Mouse (Mus musculus) myocyte (in vitro differentiated cells): ENCODE results near the gene Arhgef19. TPM values are rescaled to one million over a fixed set of nuclear protein-coding genes. Genes with fewer than 3 reads are reported as not detected.

Experiments used
- H3K27me3 ChIP-seq: one replicate; pipeline ENCODE4 v1.6.1; 2011; ENCODE audit not compliant: control insufficient read depth, insufficient read depth, insufficient read length
- H3K36me3 ChIP-seq: one replicate; pipeline ENCODE4 v1.6.1; 2011; ENCODE audit not compliant: control insufficient read depth, insufficient read depth
- H3K4me2 ChIP-seq: one replicate; pipeline ENCODE4 v1.6.1; 2011; ENCODE audit warnings: low read depth, control low read depth
- H3K4me3 ChIP-seq: one replicate; pipeline ENCODE4 v1.5.1; 2011; ENCODE audit warnings: mild to moderate bottlenecking, control low read depth, moderate library complexity
- H3K79me2 ChIP-seq: one replicate; pipeline ENCODE4 v1.6.1; 2011; ENCODE audit not compliant: control insufficient read depth, insufficient read depth
- H3ac ChIP-seq: one replicate; pipeline ENCODE4 v1.6.1; 2011; ENCODE audit not compliant: control insufficient read depth, insufficient read length
- CEBPB ChIP-seq: IDR thresholded peaks from 2 replicates; pipeline ENCODE4 v1.6.1; 2011; ENCODE audit warnings: mild to moderate bottlenecking, moderate library complexity; ENCODE audit not compliant: poor library complexity, insufficient read depth, severe bottlenecking
- E2F4 ChIP-seq: IDR thresholded peaks from one replicate; pipeline ENCODE4 v1.6.1; 2011; ENCODE audit warnings: mild to moderate bottlenecking, control low read depth, moderate library complexity; ENCODE audit not compliant: insufficient read depth
- MAX ChIP-seq: IDR thresholded peaks from one replicate; pipeline ENCODE4 v1.6.1; 2011; ENCODE audit warnings: low read depth, mild to moderate bottlenecking, control low read depth
- MYOD1 ChIP-seq, 3 experiments: IDR thresholded peaks; one replicate each; pipeline ENCODE4 v1.6.1; 2011; ENCODE audit warnings: control low read depth in 2 of 3, low read depth in 2 of 3, mild to moderate bottlenecking in 2 of 3, moderate library complexity in 1 of 3; ENCODE audit not compliant: insufficient read length in 2 of 3, control insufficient read depth in 1 of 3
- MYOG ChIP-seq, 3 experiments: IDR thresholded peaks; one replicate each; pipeline ENCODE4 v1.6.1; 2011; ENCODE audit warnings: control low read depth in 2 of 3, low read depth in 2 of 3, mild to moderate bottlenecking in 2 of 3; ENCODE audit not compliant: insufficient read length in 2 of 3, control insufficient read depth in 1 of 3, insufficient read depth in 1 of 3
- POLR2A ChIP-seq: IDR thresholded peaks from one replicate; pipeline ENCODE4 v1.6.1; 2011; ENCODE audit warnings: low read depth, mild to moderate bottlenecking, control low read depth, moderate library complexity; ENCODE audit not compliant: insufficient read length
- POLR2AphosphoS2 ChIP-seq: IDR thresholded peaks from one replicate; pipeline ENCODE4 v1.6.1; 2011; ENCODE audit warnings: low read depth, control low read depth; ENCODE audit not compliant: insufficient read length
- REST ChIP-seq: IDR thresholded peaks from one replicate; pipeline ENCODE4 v1.6.1; 2011; ENCODE audit warnings: mild to moderate bottlenecking, control low read depth, moderate library complexity; ENCODE audit not compliant: insufficient read depth, insufficient read length
- SRF ChIP-seq: IDR thresholded peaks from one replicate; pipeline ENCODE4 v1.6.1; 2011; ENCODE audit warnings: low read depth; ENCODE audit not compliant: control insufficient read depth, insufficient read length
- TCF12 ChIP-seq: IDR thresholded peaks from one replicate; pipeline ENCODE4 v1.6.1; 2011; ENCODE audit warnings: mild to moderate bottlenecking, control low read depth; ENCODE audit not compliant: poor library complexity, insufficient read depth, severe bottlenecking
- TCF3 ChIP-seq: IDR thresholded peaks from one replicate; pipeline ENCODE4 v1.6.1; 2011; ENCODE audit warnings: low read depth, control low read depth; ENCODE audit not compliant: insufficient read length
- USF1 ChIP-seq: IDR thresholded peaks from one replicate; pipeline ENCODE4 v1.6.1; 2011; ENCODE audit warnings: low read depth, mild to moderate bottlenecking, control low read depth, moderate library complexity
- polyA plus RNA-seq: library from polyadenylated mRNA; unstranded; fragments of >200 nt; fragmentation: generic; extraction: Trizol; gene quantifications from one replicate; pipeline ENCODE4 v1.2.1, GENCODE M21; 2012; ENCODE audit warnings: missing spikeins

Gene Arhgef19
- polyA plus RNA-seq, 1 experiment, result 28.6 TPM

GRCm38 (mm10) chr4:141197686-141198035, 41.6 kb upstream of the Arhgef19 start:
- TF ChIP-seq CEBPB, result no peak
- TF ChIP-seq SRF, result no peak
- TF ChIP-seq USF1, result no peak
- no peak for TF ChIP-seq E2F4
- no peak for TF ChIP-seq MYOD1 (IDR thresholded peaks at IDR 0.05; ENCODE audit: control insufficient read depth in 1 of 3, insufficient read length in 2 of 3, low read depth in 2 of 3)
- TF ChIP-seq REST, result no peak
- no peak for TF ChIP-seq MYOG (IDR thresholded peaks at IDR 0.05; ENCODE audit: control insufficient read depth in 1 of 3, insufficient read depth in 1 of 3, insufficient read length in 2 of 3, low read depth in 2 of 3)
- TF ChIP-seq TCF12, result no peak
- no peak for TF ChIP-seq TCF3
- no peak for TF ChIP-seq MAX
- TF ChIP-seq POLR2AphosphoS2, result no peak
- TF ChIP-seq POLR2A, result no peak
- Histone ChIP-seq H3K36me3 (peaks cover 27% of the 10 kb centered on the region), H3ac (no peak overlapping the region)

GRCm38 (mm10) chr4:141200906-141201305, 38.4 kb upstream of the Arhgef19 start:
- Histone ChIP-seq H3K4me3 (no peak overlapping the region), H3K27me3 (no peaks in the 10 kb centered on the region), H3K79me2 (no peaks in the 10 kb centered on the region), H3K4me2 (no peak overlapping the region), H3ac (no peak overlapping the region), H3K36me3 (peaks cover 22% of the 10 kb centered on the region)
- no peak for TF ChIP-seq CEBPB
- no peak for TF ChIP-seq USF1
- TF ChIP-seq REST, result no peak
- TF ChIP-seq TCF3, result no peak
- no peak for TF ChIP-seq E2F4
- TF ChIP-seq MYOD1 (IDR thresholded peaks at IDR 0.05; ENCODE audit: control insufficient read depth in 1 of 3, insufficient read length in 2 of 3, low read depth in 2 of 3), result no peak
- no peak for TF ChIP-seq TCF12
- TF ChIP-seq POLR2AphosphoS2, result no peak
- TF ChIP-seq SRF, result no peak
- TF ChIP-seq POLR2A, result no peak
- TF ChIP-seq MYOG (IDR thresholded peaks at IDR 0.05; ENCODE audit: control insufficient read depth in 1 of 3, insufficient read depth in 1 of 3, insufficient read length in 2 of 3, low read depth in 2 of 3), result no peak
- TF ChIP-seq MAX, result no peak

More at GRCm38 (mm10) chr4:141197686-141198035, 41.6 kb upstream of the Arhgef19 start:
- H3K4me3 ChIP-seq, result no peak overlapping the region
- H3K27me3 ChIP-seq, result no peaks in the 10 kb centered on the region
- no peak overlapping the region for H3K4me2 ChIP-seq
- H3K79me2 ChIP-seq, result no peaks in the 10 kb centered on the region

- Histone ChIP-seq H3K4me3 (no peak overlapping the region), H3K36me3 (peaks cover 16% of the 10 kb centered on the region), H3K27me3 (no peaks in the 10 kb centered on the region), H3K79me2 (no peaks in the 10 kb centered on the region), H3ac (no peak overlapping the region), H3K4me2 (no peak overlapping the region)
- no peak for TF ChIP-seq REST
- no peak for TF ChIP-seq MYOD1 (IDR thresholded peaks at IDR 0.05; ENCODE audit: control insufficient read depth in 1 of 3, insufficient read length in 2 of 3, low read depth in 2 of 3)
- TF ChIP-seq POLR2AphosphoS2, result no peak
- no peak for TF ChIP-seq CEBPB
- TF ChIP-seq E2F4, result no peak
- no peak for TF ChIP-seq SRF
- TF ChIP-seq MAX, result no peak
- no peak for TF ChIP-seq TCF3
- TF ChIP-seq POLR2A, result no peak
Measured at GRCm38 (mm10) chr4:141202192-141202591, 37.1 kb upstream of the Arhgef19 start.

- H3K79me2 ChIP-seq, result no peaks in the 10 kb centered on the region
- no peak overlapping the region for H3K4me2 ChIP-seq
- no peak for TF ChIP-seq MYOG (IDR thresholded peaks at IDR 0.05; ENCODE audit: control insufficient read depth in 1 of 3, insufficient read depth in 1 of 3, insufficient read length in 2 of 3, low read depth in 2 of 3)
- TF ChIP-seq MYOD1 (IDR thresholded peaks at IDR 0.05; ENCODE audit: control insufficient read depth in 1 of 3, insufficient read length in 2 of 3, low read depth in 2 of 3), result peak in 1 of 3 experiments; percentile 26
- H3ac ChIP-seq, result no peak overlapping the region
- no peak overlapping the region for H3K4me3 ChIP-seq
- H3K27me3 ChIP-seq, result no peaks in the 10 kb centered on the region
- H3K36me3 ChIP-seq, result peaks cover 7% of the 10 kb centered on the region
Measured at GRCm38 (mm10) chr4:141204580-141205061, 34.7 kb upstream of the Arhgef19 start.

- Histone ChIP-seq H3ac (no peak overlapping the region), H3K4me3 (no peak overlapping the region), H3K27me3 (no peaks in the 10 kb centered on the region), H3K36me3 (no peaks in the 10 kb centered on the region), H3K79me2 (no peaks in the 10 kb centered on the region), H3K4me2 (no peak overlapping the region)
- TF ChIP-seq POLR2A (no peak), MAX (no peak), SRF (no peak), REST (no peak), POLR2AphosphoS2 (no peak), MYOG (IDR thresholded peaks at IDR 0.05; ENCODE audit: control insufficient read depth in 1 of 3, insufficient read depth in 1 of 3, insufficient read length in 2 of 3, low read depth in 2 of 3) (no peak), TCF3 (no peak)
Measured at GRCm38 (mm10) chr4:141207081-141207480, 32.2 kb upstream of the Arhgef19 start.
